Mouse (Mus musculus) heart, embryonic 16.5 days (tissue): ENCODE data around the gene Brf1. TPM values are rescaled to one million over a fixed set of nuclear protein-coding genes. Genes with fewer than 3 reads are reported as not detected.
A peak's percentile ranks its signal among the peaks of the same experiment; 100 is the strongest.

Source experiments
- ATAC-seq: fragments of 200-750 bp; cut with Nextera tagmentation; replicated peaks from 2 replicates; pipeline ENCODE4 v1.8.0; 2017; ENCODE audit warnings: moderate number of reproducible peaks; ENCODE audit not compliant: insufficient read depth, low FRiP score; ENCODE audit errors: extremely low read depth
- H3K27ac ChIP-seq: fragments of 300-500 bp; sonication (generic); 2 replicates; pipeline ENCODE4 v1.5.1; 2014; ENCODE audit warnings: mild to moderate bottlenecking, low read length, control low read depth, moderate library complexity
- H3K27me3 ChIP-seq: fragments of 300-500 bp; sonication (generic); 2 replicates; pipeline ENCODE4 v1.6.1; 2014; ENCODE audit warnings: low read length, mixed read lengths; ENCODE audit not compliant: control insufficient read depth, insufficient read depth
- H3K36me3 ChIP-seq: fragments of 300-500 bp; sonication (generic); 2 replicates; pipeline ENCODE4 v1.6.1; 2014; ENCODE audit not compliant: control insufficient read depth, insufficient read depth
- H3K4me1 ChIP-seq: fragments of 300-500 bp; sonication (generic); 2 replicates; pipeline ENCODE4 v1.6.1; 2014; ENCODE audit warnings: low read length, mixed read lengths; ENCODE audit not compliant: control insufficient read depth, insufficient read depth
- H3K4me2 ChIP-seq: fragments of 300-500 bp; sonication (generic); 2 replicates; pipeline ENCODE4 v1.6.1; 2014; ENCODE audit warnings: low read depth, mild to moderate bottlenecking, control low read depth, low read length
- H3K4me3 ChIP-seq: fragments of 300-500 bp; sonication (generic); 2 replicates; pipeline ENCODE4 v1.5.1; 2014; ENCODE audit warnings: mild to moderate bottlenecking, control low read depth, low read length
- H3K9ac ChIP-seq: fragments of 300-500 bp; sonication (generic); 2 replicates; pipeline ENCODE4 v1.6.1; 2014; ENCODE audit warnings: low read length, control low read depth
- H3K9me3 ChIP-seq: fragments of 300-500 bp; sonication (generic); replicated peaks from 2 replicates; pipeline ENCODE4 v1.6.1; 2016; ENCODE audit warnings: low read length; ENCODE audit not compliant: control insufficient read depth
- WGBS: fragments of 180-500 bp; shearing (Covaris S2); extraction: QIAGEN DNeasy Blood & Tissue Kit; methylation state at CpG from one replicate; pipeline ENCODE4 v1.1.7; 2014; 5-methylcytosine and 5-hydroxymethylcytosine counted together
- polyA plus RNA-seq: library from polyadenylated mRNA; unstranded; fragments of >200 nt; fragmentation: Nextera tagmentation; extraction: Ambion mirVana; gene quantifications from 2 replicates; pipeline ENCODE4 v1.2.1, GENCODE M21; 2015

Gene Brf1
- polyA plus RNA-seq, 1 experiment from 2014 or later = 38.3 TPM

- no peak overlapping the region for H3K4me2 ChIP-seq
- H3K9ac ChIP-seq = no peak overlapping the region
- ATAC-seq = no peak
- WGBS = 90% methylated on average over 4 of the region's 4 CpGs
- H3K36me3 ChIP-seq = no peaks in the 10 kb centered on the region
- H3K27me3 ChIP-seq = no peaks in the 10 kb centered on the region
- H3K4me1 ChIP-seq = peaks cover 40% of the 10 kb centered on the region
- H3K27ac ChIP-seq = no peak overlapping the region
- no peak overlapping the region for H3K4me3 ChIP-seq
- H3K9me3 ChIP-seq = no peaks in the 10 kb centered on the region
Observed at GRCm38 (mm10) chr12:113036996-113037395, 36.5 kb upstream of the Brf1 start.

GRCm38 (mm10) chr12:113035093-113035492 lies 34.6 kb upstream of the Brf1 start:
- peak overlapping the region; percentile 21; the same call in 1 of the 2 replicates for H3K27ac ChIP-seq
- H3K4me2 ChIP-seq = no peak overlapping the region
- peaks cover 35% of the 10 kb centered on the region for H3K4me1 ChIP-seq
- ATAC-seq = no peak
- no peaks in the 10 kb centered on the region for H3K27me3 ChIP-seq
- H3K4me3 ChIP-seq = no peak overlapping the region
- no peaks in the 10 kb centered on the region for H3K9me3 ChIP-seq
- 40% methylated on average over 2 of the region's 2 CpGs for WGBS
- H3K36me3 ChIP-seq = no peaks in the 10 kb centered on the region
- H3K9ac ChIP-seq = no peak overlapping the region

GRCm38 (mm10) chr12:113032296-113033250 lies 32.1 kb upstream of the Brf1 start:
- Histone ChIP-seq H3K27me3 (no peaks in the 10 kb centered on the region), H3K4me1 (peaks cover 46% of the 10 kb centered on the region), H3K9ac (no peak overlapping the region), H3K27ac (peak overlapping the region; percentile 7; the same call in 1 of the 2 replicates), H3K36me3 (no peaks in the 10 kb centered on the region), H3K4me2 (no peak overlapping the region), H3K9me3 (no peaks in the 10 kb centered on the region), H3K4me3 (no peak overlapping the region)
- ATAC-seq = no peak; the same call in 1 of the 2 replicates
- WGBS = 63% methylated on average over 11 of the region's 11 CpGs

DNA sequence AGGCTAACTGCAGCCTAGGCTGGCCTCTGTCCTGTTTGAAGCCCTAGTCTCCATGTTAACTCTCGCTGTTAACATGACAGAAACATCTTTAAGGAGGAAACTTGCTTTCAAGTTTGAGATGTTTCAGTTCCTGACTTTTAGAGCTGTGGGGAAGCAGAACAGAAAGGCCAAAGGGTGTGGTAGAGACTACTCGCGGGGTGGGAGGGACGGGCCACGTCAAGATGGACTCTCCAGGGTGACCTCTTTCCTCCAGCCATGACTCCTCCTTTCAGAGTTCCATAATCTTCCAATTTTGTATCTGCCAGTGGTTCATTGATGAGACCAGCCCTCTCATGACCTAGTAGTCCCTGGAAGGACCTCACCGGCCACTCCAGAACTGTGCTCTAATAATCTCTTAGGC lies 30.9 kb upstream of the Brf1 start:
- H3K27ac ChIP-seq = no peak overlapping the region
- 87% methylated on average over 6 of the region's 6 CpGs for WGBS
- peaks cover 46% of the 10 kb centered on the region for H3K4me1 ChIP-seq

GRCm38 (mm10) chr12:113030993-113031392 lies 30.5 kb upstream of the Brf1 start:
- peaks cover 46% of the 10 kb centered on the region for H3K4me1 ChIP-seq
- H3K9ac ChIP-seq = no peak overlapping the region
- H3K4me3 ChIP-seq = no peak overlapping the region
- H3K27ac ChIP-seq = no peak overlapping the region
- no peak overlapping the region for H3K4me2 ChIP-seq
- 0 out of 2 replicates have a peak, but pooled peaks cover 2% of the 10 kb centered on the region for H3K9me3 ChIP-seq
- no peaks in the 10 kb centered on the region for H3K36me3 ChIP-seq
- no peaks in the 10 kb centered on the region for H3K27me3 ChIP-seq
- WGBS = 76% methylated on average over 9 of the region's 9 CpGs
- no peak for ATAC-seq

More for the DNA sequence above, 30.9 kb upstream of the Brf1 start:
- no peak overlapping the region for H3K4me2 ChIP-seq
- no peak overlapping the region for H3K4me3 ChIP-seq
- no peak for ATAC-seq
- no peak overlapping the region for H3K9ac ChIP-seq
- H3K27me3 ChIP-seq = no peaks in the 10 kb centered on the region
- 0 out of 2 replicates have a peak, but pooled peaks cover 2% of the 10 kb centered on the region for H3K9me3 ChIP-seq
- no peaks in the 10 kb centered on the region for H3K36me3 ChIP-seq

DNA sequence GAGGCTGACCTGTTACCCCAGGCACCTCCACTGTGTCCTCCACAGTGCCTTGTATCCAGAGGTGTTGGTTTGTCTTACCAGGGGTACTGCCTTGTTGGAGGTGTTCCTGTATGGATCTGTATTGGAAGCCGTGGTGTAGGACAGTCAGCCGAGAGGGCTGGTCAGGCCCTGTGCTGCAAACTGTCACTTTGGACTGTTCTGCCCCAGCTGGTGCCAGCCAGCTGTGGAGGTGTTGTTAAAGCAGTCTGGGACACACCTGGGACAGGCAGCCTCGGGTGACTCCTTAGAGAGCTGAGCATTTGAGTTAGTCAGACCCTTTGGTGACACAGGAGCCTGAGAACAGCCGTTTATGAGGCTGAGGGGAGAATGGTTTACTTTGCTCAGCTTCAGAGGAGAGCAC lies 29.5 kb upstream of the Brf1 start:
- H3K4me1 ChIP-seq = peaks cover 40% of the 10 kb centered on the region

DNA sequence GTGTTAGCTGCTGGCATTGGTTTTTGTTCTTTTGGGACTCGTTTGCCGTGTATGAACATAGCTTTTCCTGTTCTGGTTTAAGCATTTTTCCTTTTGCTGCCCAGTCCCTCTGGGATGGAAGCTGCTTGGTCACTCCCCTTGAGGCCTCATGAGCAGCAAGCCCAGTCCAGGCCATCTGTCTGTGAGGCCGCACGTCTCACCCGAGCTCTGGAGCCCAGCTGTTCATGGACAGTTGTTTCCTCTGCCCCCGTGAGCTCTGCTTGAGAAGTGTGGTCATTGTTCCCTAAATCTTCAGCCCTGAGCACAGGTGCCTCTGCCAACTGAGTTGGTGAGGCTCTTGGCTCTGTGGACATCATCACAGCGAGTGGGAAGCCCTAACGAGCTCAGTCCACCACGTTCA lies 28.4 kb upstream of the Brf1 start:
- Histone ChIP-seq H3K36me3 (no peaks in the 10 kb centered on the region), H3K9ac (no peak overlapping the region), H3K4me1 (peaks cover 29% of the 10 kb centered on the region), H3K4me2 (no peak overlapping the region), H3K9me3 (0 out of 2 replicates have a peak, but pooled peaks cover 2% of the 10 kb centered on the region), H3K27me3 (no peaks in the 10 kb centered on the region), H3K27ac (no peak overlapping the region), H3K4me3 (no peak overlapping the region)
- ATAC-seq = no peak
- 76% methylated on average over 9 of the region's 9 CpGs for WGBS

More for the DNA sequence above, 29.5 kb upstream of the Brf1 start:
- WGBS = 57% methylated on average over 4 of the region's 4 CpGs
- Histone ChIP-seq H3K27me3 (no peaks in the 10 kb centered on the region), H3K9me3 (0 out of 2 replicates have a peak, but pooled peaks cover 2% of the 10 kb centered on the region), H3K4me2 (no peak overlapping the region), H3K9ac (no peak overlapping the region), H3K4me3 (no peak overlapping the region), H3K36me3 (no peaks in the 10 kb centered on the region), H3K27ac (no peak overlapping the region)
- ATAC-seq = no peak

DNA sequence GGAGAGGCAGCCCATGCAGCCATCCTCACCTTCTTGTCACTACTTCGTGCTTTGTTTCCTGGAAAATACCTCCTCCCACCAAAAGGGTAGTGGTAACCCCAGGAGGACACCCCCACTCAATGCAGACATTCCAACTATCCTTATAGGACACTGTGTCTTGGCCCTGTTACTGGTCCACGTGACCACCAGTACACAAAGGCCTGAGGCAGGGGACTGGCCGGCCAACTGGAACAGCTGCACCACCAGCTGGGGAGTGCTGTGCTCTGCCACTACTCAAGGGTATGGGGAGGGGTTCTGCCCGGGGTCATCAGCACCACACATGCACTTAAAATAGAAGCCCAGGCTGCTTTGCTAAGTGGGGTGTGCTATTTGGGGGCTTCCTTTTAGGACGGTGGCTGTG lies 27.6 kb upstream of the Brf1 start:
- Histone ChIP-seq H3K4me1 (peaks cover 25% of the 10 kb centered on the region), H3K9me3 (0 out of 2 replicates have a peak, but pooled peaks cover 2% of the 10 kb centered on the region), H3K36me3 (no peaks in the 10 kb centered on the region), H3K27me3 (no peaks in the 10 kb centered on the region), H3K4me3 (no peak overlapping the region), H3K4me2 (no peak overlapping the region), H3K9ac (no peak overlapping the region), H3K27ac (no peak overlapping the region)
- 44% methylated on average over 5 of the region's 5 CpGs for WGBS
- peak; percentile 39 for ATAC-seq

GRCm38 (mm10) chr12:113027495-113027894 lies 27.0 kb upstream of the Brf1 start:
- 86% methylated on average over 2 of the region's 2 CpGs for WGBS

More at GRCm38 (mm10) chr12:113027495-113027894, 27.0 kb upstream of the Brf1 start:
- Histone ChIP-seq H3K27me3 (no peaks in the 10 kb centered on the region), H3K27ac (no peak overlapping the region), H3K4me1 (peaks cover 23% of the 10 kb centered on the region), H3K36me3 (no peaks in the 10 kb centered on the region), H3K9me3 (0 out of 2 replicates have a peak, but pooled peaks cover 2% of the 10 kb centered on the region), H3K4me2 (no peak overlapping the region), H3K4me3 (no peak overlapping the region), H3K9ac (no peak overlapping the region)
- no peak for ATAC-seq
